Mouse (Mus musculus) spleen, adult 2 months (tissue): ENCODE results near the gene Rps6ka1.

Experiments
- CTCF ChIP-seq: fragments of 200-500 bp; IDR thresholded peaks from 2 replicates; pipeline ENCODE4 v1.5.1; 2011; ENCODE audit warnings: mild to moderate bottlenecking, inconsistent platforms; ENCODE audit not compliant: insufficient read depth, insufficient read length, insufficient replicate concordance; ENCODE audit errors: extremely low read depth
- POLR2A ChIP-seq: fragments of 200-500 bp; IDR thresholded peaks from 2 replicates; pipeline ENCODE4 v1.6.1; 2011; ENCODE audit warnings: low read depth, low read length, inconsistent platforms

- TF ChIP-seq POLR2A, result no peak
- no peak for TF ChIP-seq CTCF
Observed at GRCm38 (mm10) chr4:133816504-133816875, 71.1 kb downstream of the Rps6ka1 start.
